Mouse (Mus musculus): ENCODE measurements around the gene Gm9918.

Gene Gm9918

DNA sequence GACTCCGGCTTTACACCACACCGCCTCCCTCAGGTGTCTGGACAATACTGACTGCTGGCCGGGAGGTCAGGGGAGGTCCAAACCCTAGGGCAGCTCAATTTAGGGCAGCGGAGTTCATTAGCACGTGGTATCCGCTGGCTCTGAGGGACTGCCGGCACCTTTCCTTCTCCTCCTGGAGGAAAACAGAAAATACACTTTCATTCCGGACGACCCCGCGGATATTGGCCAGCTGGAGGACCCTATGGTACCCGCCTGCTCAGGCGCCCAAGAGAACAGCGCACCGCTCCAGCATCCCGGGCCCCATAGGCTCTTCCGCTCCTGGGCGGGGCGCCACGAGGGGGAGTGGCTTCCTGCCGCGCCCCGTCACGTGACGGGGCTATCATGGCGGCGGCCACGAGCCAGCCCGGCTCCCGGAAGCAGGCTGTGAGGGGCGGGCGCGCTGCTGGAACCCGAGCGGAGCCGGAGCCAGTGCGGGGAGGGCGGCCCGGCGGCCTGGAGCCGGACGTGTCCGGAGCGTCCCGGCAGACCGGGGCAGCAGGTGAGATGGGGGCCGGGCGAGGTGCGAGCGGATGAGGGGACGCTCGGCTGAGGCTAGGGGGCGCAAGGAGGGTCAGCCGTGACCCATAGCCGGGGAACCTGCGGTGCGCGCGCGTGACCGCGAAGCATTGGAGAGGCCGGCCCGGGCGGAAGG lies 8.9 kb downstream of the Gm9918 start, which contains the start of gene Mfsd5:
Mfsd5 (plus strand) TSS at position 363 of the 691 bp plus-strand sequence.
- peak; percentile 93 to 96 for DNase-seq

DNA sequence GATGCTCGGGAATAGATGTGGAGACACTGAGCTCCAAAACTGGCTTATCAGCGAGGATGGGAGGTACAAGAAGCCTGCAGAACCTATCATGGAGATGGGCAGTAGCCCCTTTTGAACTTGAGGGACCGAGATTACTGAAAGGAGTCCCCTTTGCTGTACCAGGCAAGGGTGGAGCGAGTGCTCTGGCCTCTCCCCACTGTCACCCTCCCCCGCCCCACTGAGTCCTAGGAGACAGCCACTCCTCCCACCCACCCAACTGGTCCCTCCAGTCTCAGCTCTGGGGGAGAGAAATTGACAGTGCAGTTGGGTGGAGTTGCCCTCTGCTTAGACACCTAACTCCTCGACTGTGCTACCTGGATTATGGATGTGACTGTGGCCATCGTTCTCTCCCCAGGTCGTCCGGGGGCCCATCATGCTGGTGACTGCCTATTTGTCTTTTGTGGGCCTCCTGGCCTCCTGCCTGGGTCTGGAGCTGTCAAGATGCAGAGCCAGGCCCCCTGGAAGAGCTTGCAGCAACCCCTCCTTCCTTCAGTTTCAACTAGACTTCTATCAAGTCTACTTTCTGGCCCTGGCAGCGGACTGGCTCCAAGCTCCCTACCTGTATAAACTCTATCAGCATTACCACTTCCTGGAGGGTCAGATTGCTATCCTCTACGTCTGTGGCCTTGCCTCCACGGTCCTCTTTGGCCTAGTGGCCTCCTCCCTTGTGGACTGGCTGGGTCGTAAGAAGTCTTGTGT lies 9.6 kb downstream of the Gm9918 start:
- peak in 1 of 2 experiments; percentile 11 for DNase-seq

DNA sequence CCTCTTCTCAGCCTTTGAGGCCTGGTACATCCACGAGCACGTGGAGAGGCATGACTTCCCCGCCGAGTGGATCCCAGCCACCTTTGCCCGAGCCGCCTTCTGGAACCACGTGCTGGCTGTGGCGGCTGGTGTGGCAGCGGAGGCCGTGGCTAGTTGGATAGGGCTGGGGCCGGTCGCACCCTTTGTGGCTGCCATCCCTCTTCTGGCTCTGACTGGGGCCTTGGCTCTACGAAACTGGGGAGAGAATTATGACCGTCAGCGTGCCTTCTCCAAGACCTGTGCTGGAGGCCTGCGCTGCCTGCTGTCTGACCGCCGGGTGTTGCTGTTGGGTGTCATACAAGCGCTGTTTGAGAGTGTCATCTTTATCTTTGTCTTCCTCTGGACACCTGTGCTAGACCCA lies 10.3 kb downstream of the Gm9918 start:
- DNase-seq, result no peak

DNA sequence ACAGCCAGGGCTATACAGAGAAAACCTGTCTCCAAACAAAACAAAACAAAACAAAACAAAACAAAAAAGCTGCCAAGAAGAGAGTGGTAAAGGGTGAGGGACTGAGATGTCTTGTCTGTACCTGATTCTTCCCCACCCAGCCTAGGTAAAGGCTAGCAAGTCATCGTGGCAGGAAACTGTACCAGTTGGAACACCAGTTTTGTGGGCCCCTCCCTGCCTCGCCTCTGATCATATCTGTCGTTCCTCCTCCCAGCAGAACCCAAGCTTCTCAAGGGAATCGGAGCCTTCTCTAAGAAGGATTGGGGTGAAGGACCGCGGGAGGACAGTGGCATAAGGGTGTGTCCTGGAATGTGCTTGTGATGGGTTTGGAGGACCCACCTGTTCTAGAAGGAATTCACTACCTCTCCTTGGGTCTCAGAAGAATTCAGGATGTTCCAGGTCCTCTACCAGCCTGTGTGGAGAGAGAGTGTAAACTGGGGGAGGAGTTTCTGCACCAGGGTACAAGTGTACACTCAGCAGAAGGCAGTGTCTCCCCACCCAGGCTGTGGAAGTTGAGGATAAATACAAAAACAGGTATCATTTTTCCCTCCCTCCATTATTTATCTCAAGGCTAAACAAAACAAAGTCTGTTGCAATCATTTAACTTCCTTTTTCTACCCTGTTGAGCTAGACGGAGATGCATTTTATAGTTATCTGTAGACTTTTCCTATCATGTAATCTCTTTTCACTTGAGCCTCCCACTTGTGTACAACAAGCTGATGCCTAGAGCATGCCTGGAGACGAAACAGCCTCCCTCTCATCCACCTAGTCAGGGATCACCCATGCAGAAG lies 12.3 kb downstream of the Gm9918 start:
- no peak for DNase-seq

DNA sequence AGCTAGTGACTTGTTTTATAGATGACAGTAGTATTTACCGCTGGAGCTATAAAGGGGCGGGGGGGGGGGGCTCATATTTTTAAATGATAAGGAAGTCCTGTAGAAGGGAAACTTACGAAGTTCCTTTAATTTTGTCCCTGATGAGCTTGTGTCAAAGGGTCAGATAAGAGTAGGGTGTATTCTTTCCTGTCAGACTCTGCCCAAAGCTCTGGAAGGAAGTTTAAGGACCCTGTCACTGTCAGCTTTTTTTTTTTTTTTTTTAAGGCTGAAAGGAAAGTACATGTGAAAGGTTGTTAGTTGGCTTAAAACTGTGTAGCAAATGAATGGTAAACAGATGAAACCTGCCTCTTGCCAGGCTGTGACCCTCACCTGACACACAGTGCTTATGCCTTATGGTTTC lies 13.3 kb downstream of the Gm9918 start:
- no peak for DNase-seq

DNA sequence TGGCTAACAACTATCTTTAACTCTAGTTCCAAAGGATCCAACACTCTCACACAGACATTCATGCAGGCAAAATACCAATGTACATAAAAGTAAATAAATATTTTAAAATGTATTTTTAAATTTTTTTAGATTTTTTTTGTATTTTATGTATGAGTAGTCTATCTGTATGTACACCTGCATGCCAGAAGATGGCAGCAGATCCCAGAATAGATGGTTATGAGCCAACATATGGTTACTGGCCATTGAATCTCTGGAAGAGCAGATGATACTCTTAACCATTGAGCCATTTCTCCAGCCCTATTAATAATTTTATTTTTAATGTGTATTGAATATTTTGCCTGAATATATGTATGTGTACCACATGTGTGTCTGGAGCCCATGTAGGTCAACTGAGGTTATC lies 17.0 kb downstream of the Gm9918 start:
- DNase-seq, result peak; percentile 47 to 58

DNA sequence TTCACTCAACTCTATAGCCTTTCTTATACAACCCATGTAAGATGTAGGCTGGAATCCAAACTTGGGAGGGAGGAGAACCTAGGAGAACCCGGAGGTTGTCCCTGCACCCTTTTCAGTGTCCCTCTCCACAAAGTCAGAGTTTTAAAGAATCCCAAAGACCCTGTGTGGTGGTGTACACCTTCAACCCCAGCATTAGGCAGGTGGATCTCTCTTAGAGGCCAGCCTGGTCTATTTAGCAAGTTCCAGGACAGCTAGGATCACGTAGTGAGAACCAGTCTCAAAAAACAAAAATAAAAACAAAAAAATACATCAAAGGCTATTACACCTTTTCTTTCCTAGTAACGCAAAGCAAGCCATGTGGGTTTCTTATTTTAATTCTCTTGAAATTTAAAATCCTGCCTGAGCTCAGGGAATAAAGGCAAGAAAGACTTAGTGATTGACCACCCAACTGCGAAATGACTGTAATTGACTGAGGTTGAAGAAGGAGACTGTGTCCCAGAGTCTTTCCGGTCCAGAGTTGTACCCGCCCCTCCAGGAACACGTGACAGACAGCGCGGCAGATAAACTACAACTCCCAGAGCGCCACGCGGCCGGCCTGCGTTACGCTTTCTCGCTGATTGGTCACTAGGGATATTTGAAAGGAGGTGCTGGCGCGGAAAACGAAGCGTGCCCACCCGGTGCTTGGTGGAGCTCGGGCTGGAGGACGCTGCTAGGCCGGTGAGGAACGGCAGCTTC lies 25.4 kb downstream of the Gm9918 start, which contains the start of gene Espl1:
Espl1 (plus strand) TSS at position 634 of the 735 bp plus-strand sequence.
- DNase-seq, result peak; percentile 97

DNA sequence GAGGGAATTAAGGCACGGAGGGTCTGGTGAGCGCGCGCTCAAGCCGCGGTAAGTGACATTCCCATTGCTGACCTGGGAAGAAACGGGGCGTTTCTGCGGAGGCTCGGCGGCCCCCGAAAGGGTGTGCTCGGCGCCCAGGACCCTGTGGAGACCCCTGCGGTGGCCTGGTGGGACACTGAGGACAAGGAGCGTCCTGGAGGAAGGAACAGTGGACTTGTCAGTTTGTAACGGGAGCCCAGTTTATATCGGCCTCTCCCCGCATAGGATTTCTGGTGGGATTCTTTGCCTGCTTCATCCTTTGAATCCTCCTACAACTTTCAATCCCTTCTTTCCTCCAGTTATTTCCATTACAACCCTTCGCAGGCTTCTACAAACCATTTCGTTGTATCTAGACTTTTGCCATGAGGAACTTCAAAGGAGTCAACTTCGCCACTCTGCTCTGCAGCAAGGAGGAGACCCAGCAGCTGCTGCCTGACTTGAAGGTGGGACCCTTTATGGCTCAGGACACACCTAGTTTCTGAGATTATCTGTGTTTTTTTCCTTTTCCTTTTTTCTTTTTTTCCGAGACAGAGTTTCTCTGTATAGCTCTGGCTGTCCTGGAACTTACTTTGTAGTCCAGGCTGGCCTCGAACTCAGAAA lies 26.1 kb downstream of the Gm9918 start:
- DNase-seq, result no peak

DNA sequence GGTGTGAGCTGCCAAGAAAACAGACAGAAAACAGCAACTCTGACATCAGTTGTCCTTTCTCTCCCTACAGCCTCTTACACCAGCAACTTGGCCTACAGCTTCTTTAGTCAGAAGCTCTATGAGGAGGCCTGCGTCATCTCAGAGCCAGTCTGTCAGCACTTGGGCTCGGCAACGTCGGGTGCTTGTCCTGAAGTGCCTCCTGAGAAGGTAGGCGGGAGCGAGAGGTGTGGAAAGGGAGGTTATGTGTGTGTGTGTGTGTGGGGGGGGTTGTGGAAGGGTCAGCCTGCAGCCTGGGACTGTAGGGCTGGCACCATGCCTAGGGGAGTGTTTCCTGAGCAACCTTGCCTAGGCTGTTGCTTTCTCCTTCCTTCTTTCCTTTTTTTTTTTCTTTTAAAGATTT lies 32.2 kb downstream of the Gm9918 start:
- peak in 1 of 2 experiments; percentile 22 for DNase-seq

DNA sequence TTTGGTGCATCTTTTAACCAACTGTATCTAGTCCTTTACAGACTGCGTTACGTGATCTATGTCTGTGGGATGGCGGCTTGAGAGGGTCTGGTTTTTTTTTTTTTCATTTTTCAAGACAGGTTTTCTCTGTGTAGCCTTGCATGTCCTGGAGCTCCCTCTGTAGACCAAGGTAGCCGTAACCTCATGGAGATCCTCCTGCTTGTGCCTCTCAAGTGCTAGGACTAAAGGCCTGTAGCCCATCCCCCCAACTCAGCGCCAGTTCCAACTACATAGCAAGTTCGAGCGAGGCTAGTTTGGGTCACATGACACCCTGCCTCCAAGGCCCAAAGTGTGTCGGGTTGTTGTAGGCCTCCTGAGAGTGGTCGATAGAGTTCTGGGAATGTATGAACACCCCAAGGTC lies 38.4 kb downstream of the Gm9918 start:
- no peak for DNase-seq

DNA sequence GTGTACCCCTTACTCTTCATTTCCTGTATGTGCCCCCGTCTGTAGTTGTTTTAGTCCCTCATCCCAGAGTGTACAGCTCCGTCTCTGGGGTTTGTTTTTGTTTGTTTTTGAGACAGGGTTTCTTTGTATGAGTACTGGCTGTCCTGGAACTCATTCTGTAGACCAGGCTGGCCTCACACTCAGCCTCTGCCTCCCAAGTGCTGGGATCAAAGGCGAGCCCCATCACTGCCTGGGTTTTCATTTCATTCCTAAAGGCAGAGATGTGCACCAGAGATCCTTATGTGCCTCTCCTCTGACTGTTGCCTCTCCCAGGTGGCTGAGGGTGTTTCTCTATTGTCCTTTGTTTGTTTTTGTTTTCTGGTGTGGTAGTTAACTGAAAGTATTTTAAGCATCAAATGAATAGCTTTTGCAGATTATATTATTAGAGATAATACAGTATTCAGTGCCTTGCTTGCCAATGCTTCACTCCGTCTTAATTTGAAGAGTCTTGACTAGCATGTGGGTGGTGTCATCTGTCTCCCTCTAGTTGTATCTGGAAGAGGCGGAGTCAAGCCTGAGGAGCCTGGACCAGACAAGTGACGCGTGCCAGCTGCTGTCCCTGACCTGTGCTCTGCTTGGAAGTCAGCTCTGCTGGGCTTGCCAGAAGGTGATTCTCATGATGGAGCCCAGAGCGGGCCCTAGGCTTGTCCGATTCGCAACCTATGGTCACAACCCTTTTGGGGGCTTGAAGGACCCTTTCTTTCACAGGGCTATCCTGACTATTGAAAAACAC lies 39.9 kb downstream of the Gm9918 start:
- DNase-seq, result peak; percentile 87 to 88

DNA sequence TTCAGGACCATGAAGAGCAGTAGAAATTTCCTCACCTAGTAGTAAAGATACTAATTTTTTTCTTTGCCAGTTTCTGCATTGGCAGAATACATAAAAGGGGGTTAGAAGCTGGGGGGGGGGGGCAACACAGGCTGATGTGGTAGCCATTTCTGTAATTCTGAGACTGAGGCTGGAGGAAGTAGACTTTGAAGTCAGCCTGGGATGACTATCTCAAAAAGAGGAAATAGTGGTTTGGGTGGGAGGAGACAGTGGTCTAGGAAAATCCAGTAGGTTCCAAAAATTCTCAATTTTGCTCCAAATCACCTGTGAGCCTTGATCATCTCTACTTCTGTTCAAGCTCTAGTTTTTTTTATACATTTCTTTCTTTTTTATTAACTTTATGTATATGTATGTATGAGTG lies 41.1 kb downstream of the Gm9918 start:
- DNase-seq, result no peak

DNA sequence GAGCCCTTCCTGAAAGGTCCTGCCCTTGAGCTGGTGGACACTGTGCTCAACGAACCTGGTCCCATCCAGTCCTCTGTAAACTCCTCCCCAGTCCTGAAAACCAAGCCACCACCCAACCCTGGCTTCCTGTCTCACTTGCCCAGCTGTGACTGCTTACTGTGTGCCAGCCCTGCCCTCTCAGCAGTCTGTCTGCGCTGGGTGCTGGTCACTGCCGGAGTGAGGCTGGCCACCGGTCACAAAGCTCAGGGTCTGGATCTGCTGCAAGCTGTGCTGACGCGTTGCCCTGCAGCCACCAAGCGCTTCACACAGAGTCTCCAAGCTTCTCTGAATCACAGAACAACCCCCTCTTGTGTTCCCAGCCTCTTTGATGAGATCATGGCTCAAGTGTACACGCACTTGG lies 44.9 kb downstream of the Gm9918 start:
- DNase-seq, result no peak

DNA sequence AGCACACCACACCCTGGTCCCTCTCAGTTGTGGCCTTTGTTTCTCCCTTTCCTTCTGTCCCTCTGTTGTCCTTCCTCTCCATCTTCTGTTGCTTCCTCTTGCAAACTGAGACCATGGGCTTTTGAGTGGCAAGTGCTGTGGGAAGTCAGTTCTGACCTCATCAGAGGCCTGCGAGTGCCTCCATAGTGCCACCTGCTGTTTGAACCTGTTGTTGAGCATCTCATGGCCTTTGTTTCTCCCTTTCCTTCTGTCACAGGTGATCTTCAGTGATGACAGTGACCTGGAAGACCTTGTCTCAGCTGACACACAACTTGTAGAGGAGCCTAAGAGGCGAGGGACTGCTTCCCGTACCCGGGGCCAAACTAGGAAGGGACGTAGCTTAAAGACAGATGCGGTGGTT lies 45.9 kb downstream of the Gm9918 start:
- peak; percentile 71 to 78 for DNase-seq

All from kidney, postnatal 4 days (tissue).